Mouse (Mus musculus): ENCODE data around the gene Hoxc9. TPM values are rescaled to one million over a fixed set of nuclear protein-coding genes. Genes with fewer than 3 reads are reported as not detected.

Hoxc9 gene
- polyA plus RNA-seq, 1 experiment: not detected

DNA sequence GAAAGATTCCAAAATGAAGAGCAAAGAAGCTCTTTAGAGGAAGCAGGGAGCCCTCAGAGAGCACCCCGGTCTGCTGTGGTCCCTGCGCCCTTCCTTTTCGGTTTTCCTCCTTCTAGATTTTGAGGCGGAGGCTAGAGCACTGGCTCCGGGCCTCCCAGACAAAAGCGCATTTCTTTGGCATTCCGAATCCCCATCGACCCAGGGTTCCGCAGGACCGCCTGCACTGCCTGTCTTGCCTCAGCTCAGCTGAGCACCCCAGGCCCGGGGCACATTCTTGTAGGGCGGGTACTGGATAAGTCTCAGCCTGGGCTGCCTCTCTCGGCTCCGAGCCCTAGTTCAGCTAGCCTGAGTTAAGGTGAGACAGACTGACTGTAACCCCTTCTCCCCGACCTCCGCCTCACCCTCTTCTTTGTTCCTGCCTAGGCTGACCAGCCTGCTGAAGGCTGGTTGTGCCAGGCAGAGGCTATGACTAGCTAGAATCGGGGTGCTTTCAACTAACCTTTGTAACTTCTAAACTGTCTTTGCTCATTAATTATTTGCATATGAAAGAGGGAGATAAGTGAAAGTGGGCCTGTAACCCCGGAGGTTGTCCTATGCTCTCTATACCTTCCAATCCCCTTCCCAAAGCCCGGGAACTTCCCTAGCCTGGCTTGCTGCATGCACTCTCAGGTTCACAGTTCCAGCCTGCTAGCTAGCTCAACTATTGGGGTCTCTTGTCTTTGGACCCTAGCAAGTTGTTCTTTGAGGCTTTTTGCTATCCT lies 39.3 kb downstream of the Hoxc9 start:
- DNase-seq (ENCODE audit: extremely low spot score in 1 of 2, low spot score in 1 of 2): no peak

- DNase-seq (ENCODE audit: extremely low spot score in 1 of 2, low spot score in 1 of 2): no peak
Measured at GRCm38 (mm10) chr15:103018636-103019035, 42.4 kb downstream of the Hoxc9 start, which contains the start of gene Hoxc4. Hoxc4 (plus strand) TSS chr15:103018934.

DNA sequence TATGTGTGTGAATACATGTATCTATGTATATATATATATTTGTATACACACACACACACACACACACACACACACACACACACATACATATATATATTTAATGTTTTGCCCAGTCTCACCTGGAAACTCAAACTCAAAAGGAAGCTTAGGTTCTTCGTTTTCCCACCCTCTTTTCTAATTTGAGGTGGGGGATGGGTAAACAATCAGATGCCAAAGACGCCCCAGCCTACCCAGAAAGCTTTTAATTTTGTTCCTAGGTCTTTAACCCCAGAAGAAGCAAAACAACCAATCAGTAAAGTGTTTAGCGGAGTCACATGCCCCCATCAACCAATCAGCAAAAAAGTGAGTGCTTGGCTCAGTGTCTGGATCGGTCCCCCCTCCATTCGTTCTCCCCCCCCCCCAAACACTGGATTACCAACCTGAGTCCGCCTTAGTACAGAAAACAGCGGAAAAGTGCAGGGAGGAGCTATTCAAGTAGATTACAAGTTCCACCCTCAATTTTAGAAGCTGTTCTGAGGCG lies 44.7 kb downstream of the Hoxc9 start:
- no peak for DNase-seq (ENCODE audit: extremely low spot score in 1 of 2, low spot score in 1 of 2)

DNA sequence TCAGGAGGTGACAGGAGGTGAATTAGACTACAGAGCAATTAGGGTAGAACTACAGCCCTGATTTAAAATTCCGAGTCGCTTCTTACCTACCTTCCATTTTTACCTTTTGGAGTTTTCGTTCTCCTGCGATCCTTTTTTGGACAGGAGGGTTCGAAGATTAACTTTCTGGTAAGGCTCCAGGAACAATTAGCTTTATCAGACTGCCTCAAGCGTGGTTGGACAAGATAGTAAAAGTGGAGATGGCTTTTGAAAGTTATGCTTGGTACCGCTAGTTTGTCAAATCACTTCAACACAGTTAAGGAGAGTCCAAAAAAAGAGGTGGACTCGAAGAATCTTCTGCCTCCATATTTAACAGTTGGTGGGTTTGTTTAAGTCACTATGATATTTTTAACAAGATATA lies 45.3 kb downstream of the Hoxc9 start:
- DNase-seq (ENCODE audit: extremely low spot score in 1 of 2, low spot score in 1 of 2): no peak

DNA sequence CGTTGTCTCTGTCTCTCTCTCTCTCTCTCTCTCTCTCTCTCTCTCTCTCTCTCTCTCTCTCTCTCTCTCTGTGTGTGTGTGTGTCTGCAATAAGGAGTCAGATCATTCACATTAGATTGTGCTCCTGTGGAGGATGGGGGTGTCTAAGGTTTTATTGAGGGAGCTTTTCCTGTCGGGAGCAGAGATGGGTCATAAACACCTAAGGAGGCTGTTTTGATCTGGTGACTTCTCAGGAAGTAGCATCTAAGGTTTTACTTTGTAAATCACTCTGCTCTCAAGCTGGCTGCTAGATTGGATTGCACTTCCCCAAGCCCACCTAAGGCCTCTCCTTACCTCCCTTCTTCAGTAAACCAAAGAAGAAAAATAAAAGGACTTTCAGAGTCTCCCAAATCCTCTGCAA lies 47.9 kb downstream of the Hoxc9 start:
- no peak for DNase-seq (ENCODE audit: extremely low spot score in 1 of 2, low spot score in 1 of 2)

DNA sequence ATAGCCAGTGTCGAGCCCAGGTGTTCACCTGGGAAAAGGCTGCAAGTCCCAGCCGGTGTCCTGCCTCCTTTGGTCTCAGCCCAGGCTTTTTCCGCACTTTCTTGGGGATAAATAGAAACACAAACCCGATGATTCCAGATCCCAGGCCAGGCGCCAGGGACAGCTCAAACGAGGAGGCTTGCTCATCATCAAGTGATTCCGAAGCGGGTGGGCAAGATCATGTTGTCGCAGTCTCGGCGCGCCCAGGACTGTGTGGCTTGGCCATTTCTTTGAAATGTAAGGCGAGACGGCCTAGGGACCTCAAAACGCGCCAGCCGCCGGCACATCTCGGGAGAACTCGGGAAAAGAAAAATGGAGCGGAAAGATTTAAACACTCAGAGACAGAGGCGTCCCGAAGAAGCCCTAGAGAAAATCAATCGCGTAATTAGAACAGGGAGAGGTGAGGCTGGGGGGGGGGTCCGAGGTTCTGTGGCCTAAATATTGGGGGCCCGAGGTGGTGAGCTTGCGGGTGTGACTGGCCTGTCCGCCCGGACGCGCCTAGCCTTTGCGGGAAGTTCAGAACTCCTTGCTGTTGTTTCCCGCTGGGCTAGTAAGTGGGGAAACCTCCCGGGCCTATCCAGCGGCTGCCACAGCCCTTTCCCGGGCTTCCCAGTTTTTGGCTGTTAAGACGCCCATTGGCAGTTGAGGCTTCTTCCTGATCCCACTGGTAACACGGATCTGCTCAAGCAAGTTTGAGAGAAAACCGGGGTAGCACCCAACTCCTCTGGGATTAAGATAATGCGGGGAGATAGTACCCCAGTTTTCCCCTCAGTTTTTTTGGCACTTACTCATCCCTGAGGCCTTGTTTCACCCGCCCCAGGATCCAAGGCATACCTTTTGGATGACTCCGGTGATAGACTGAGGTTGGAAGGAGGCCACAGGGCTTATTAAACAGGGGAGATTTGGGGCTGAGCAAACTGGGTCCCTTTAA lies 51.3 kb downstream of the Hoxc9 start:
- no peak for DNase-seq (ENCODE audit: extremely low spot score in 1 of 2, low spot score in 1 of 2)

DNA sequence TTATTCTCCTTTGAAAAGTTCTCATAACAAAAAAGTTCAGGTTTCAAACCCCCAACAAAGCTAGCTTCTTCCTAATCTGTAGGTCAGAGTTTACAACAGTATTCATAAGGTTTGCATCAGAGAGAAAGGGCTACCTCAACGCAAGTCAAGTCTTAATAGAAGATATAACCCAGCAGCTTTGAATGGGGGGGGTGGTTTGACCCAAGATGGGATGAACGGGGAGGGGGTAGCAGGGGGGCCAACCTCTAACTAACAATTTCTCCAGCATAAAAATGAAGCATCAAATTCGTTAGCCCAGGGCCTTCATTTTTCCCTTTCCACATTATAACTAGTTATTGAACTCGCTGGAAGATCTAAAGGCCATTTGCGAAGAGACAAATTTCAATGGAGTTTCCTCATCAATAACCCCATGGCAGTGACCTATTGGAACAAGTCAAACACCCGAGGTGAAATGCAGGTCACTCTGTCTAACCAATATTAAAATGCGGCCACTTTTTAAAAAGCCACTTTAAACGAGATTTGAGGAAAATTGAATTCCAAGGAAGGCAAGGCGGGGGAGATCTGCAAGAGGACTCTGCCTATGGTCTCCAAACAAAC lies 52.8 kb downstream of the Hoxc9 start:
- no peak for DNase-seq (ENCODE audit: extremely low spot score in 1 of 2, low spot score in 1 of 2)

DNA sequence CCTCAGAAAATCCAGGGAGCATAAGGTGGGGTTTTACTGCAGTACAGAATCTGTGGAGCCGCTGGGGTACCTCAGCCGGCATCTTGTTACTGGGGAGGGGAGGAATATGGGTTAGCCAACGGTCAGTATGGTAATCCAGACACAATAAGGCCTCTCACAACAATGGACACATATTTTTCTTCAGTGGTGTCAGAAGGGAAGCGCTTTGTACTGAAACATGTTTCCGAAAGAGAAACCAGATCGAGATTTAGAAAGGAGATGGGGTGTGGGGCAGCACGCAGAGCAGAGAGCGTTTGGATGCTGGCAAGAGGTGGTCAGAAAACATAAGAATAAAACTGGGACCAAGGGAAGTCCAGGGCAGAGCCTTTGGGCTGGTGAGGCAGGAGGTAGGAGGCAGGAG lies 53.9 kb downstream of the Hoxc9 start:
- no peak for DNase-seq (ENCODE audit: extremely low spot score in 1 of 2, low spot score in 1 of 2)

DNA sequence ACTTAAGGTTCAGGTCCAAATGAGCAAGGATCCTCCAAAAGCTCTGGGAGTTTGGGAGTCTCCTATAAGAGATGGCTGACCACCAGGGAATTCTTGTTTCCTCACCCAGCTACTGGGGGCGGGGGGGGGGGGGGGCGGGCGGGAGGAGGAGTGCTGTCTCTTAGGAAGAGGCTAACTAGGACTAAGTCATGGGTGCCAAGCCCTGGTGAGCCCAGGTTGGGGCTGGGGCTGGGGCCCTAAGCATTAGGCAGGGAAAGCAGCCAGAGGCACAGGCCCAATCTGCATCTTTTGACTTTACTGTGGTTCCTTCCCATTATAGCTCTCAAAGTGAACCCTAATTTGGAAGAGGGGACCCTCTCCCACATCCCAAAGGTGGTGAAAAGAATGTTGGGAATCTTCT lies 55.9 kb downstream of the Hoxc9 start:
- DNase-seq (ENCODE audit: extremely low spot score in 1 of 2, low spot score in 1 of 2): no peak

DNA sequence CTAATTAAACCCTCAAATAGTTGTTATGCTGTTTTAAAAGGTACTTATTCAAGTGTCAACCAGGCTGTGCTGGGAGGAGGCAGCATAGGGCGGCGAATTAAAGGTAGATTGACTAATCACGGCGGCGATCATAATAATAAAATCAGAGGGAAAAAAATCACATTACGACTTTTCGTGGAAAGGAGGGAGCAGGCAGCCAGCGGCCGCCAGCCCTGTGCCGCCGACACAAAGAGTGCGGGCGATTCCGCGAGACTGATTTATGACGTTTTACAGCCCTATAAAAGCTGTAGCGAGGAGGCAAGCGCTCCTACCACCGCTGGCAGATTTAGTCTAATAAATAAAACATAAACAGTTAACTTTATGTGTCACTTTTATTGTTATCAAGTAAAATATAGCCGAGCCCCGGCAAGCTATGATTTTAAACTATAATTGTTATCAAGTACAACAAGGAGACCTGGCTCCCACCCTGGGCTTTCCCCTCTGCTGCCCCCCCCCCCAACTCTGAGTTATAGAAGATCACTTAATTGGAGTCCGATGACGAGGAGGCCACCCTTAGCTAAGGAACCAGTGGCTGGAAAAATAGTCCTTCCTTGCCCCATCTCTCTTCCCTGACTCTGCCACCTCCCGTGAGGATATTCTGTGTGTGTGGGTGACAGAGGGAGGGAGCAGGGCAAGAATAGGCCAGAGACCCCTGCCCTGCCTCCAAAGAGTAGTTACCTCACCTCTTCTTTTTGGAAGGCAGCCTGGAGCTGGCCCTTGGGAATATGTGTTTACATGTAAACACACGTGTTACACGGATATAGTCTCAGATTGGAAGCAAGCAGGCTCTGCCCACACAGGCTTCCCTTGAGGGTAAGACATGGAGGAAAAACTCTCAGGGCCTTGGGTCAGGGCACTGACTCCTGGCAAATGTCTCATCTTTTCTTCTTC lies 56.7 kb downstream of the Hoxc9 start:
- no peak for DNase-seq (ENCODE audit: extremely low spot score in 1 of 2, low spot score in 1 of 2)

- DNase-seq (ENCODE audit: extremely low spot score in 1 of 2, low spot score in 1 of 2): no peak
Measured at GRCm38 (mm10) chr15:103034043-103034806, 58.0 kb downstream of the Hoxc9 start.

Other genes with a start within 250 kb of the Hoxc9 start
- gene Hoxc13, start 55.3 kb upstream of the Hoxc9 start, polyA plus RNA-seq (2012; rRNA removed): not detected in 2 replicates
- gene Hoxc12, start 39.7 kb upstream of the Hoxc9 start, polyA plus RNA-seq (2012; rRNA removed): not detected in 2 replicates
- gene Hoxc11, start 22.0 kb upstream of the Hoxc9 start, polyA plus RNA-seq (2012; rRNA removed): not detected in 2 replicates
- gene Hoxc10, start 9.6 kb upstream of the Hoxc9 start, polyA plus RNA-seq (2012; rRNA removed): not detected in 2 replicates
- gene Hoxc5, start 9.0 kb upstream of the Hoxc9 start, polyA plus RNA-seq (2012; rRNA removed): not detected in 2 replicates
- not detected in 2 replicates for gene Hoxc8, start 14.2 kb downstream of the Hoxc9 start, polyA plus RNA-seq (2012; rRNA removed)
- gene Hoxc6, start 21.8 kb downstream of the Hoxc9 start, polyA plus RNA-seq (2012; rRNA removed): not detected in 2 replicates
- gene Hoxc4, start 42.5 kb downstream of the Hoxc9 start, polyA plus RNA-seq (2012; rRNA removed): 0.06 TPM in 1 of 2 replicates, not detected in the other
- 16.1 and 16.3 TPM in 2 replicates for gene Smug1, start 190.7 kb downstream of the Hoxc9 start, polyA plus RNA-seq (2012; rRNA removed)

All from frontal cortex, adult 2 months (tissue).